8 mouse cellular contexts compared by ENCODE assay signal in genomic region chr2:18055016-18055928, GRCm38 (mm10). TPM values are rescaled to one million over a fixed set of nuclear protein-coding genes. Genes with fewer than 3 reads are reported as not detected.
DNase-seq lines count a peak whose midpoint lies in the region; ATAC-seq lines count a peak whose summit lies in the region.

Mllt10 (plus strand) TSS chr2:18055237.

- H3K27ac ChIP-seq in forebrain, embryonic 14.5 days (ENCODE audit: low read depth, low read length) = peak within 1 kb of the TSS; percentile 100

- no peak for DNase-seq in frontal cortex, adult 2 months (ENCODE audit: extremely low spot score in 1 of 2, low spot score in 1 of 2)
- DNase-seq in frontal cortex, postnatal 36 days (ENCODE audit: low spot score in 2 of 2) = no peak
- peak; percentile 66 for DNase-seq in adrenal gland, adult 2 months
- peak; percentile 64 for DNase-seq in forebrain, embryonic 14.5 days (ENCODE audit: low spot score)
- no peak for DNase-seq in left cerebral cortex, postnatal 25 days (ENCODE audit: low spot score in 2 of 2)
- DNase-seq in naive thymus-derived CD4-positive, alpha-beta T cell, adult 2 months (ENCODE audit: low read depth) = peak; percentile 29
- no peak for DNase-seq in cerebellum, adult 8-10 months

- 1% methylated on average over 20 of the region's 20 CpGs for WGBS in forebrain, embryonic 14.5 days

- no peaks in the 10 kb centered on the region for H3K36me3 ChIP-seq in forebrain, embryonic 14.5 days (ENCODE audit: control insufficient read depth, insufficient read depth, low read length)

- intact Hi-C loops in left cerebral cortex, postnatal 25 days (cut with DNase I) = loop anchor here (5.0 kb wide), 2 partner anchors 152 to 622 kb away; partner anchors contain the start of gene Bmi1

- ATAC-seq in forebrain, embryonic 14.5 days = no peak
- no peak for ATAC-seq in hematopoietic stem cell, adult 5-6 weeks (replicated peaks in 1 of 2; ENCODE audit: insufficient read depth in 1 of 2, low FRiP score in 2 of 2, low TSS enrichment in 1 of 2, low read depth in 1 of 2, poor library complexity in 2 of 2, severe bottlenecking in 2 of 2)

- H3K4me2 ChIP-seq in forebrain, embryonic 14.5 days (ENCODE audit: low read length) = peak within 1 kb of the TSS; percentile 98

- peak within 1 kb of the TSS; percentile 57 for H3K4me3 ChIP-seq in forebrain, embryonic 14.5 days (ENCODE audit: low read depth, low read length)

- H3K4me1 ChIP-seq in forebrain, embryonic 14.5 days (ENCODE audit: control insufficient read depth, insufficient read depth, low read length) = peaks cover 27% of the 10 kb centered on the region

- no peaks in the 10 kb centered on the region for H3K9me3 ChIP-seq in forebrain, embryonic 14.5 days (replicated peaks; ENCODE audit: control insufficient read depth, low read length)

- H3K27me3 ChIP-seq in forebrain, embryonic 14.5 days (replicated peaks; ENCODE audit: control insufficient read depth, insufficient read depth, low read length) = no peaks in the 10 kb centered on the region

- H3K9ac ChIP-seq in forebrain, embryonic 14.5 days (ENCODE audit: low read length) = peak within 1 kb of the TSS; percentile 98

RNA-seq across cellular contexts. Expression of gene Mllt10, which starts in this region (rescaled TPM):
- 40.7 and 44.6 TPM in 2 replicates for polyA plus RNA-seq in frontal cortex, adult 2 months (2012; rRNA removed)
- 10 to 100 TPM; 42.8 to 44.6 TPM for total RNA-seq in adrenal gland, adult 2 months (2021)
- 22.6 and 23.2 TPM in 2 replicates for polyA plus RNA-seq in adrenal gland, adult 2 months (2012; rRNA removed)
- 38.7 and 43.5 TPM in 2 replicates for polyA plus RNA-seq in forebrain, embryonic 14.5 days (2014; fragmentation: Nextera tagmentation; extraction: Ambion mirVana)
- total RNA-seq in hematopoietic stem cell, adult 5-6 weeks (2017) = 65.4 and 95.8 TPM in 2 replicates
- total RNA-seq in left cerebral cortex, postnatal 25 days (2021) = 10 to 100 TPM; 47.2 to 51.5 TPM

Comparison
In these comparisons a context has a peak if more than half of its experiments do, and no peak if none do; other contexts are left out.
1. DNase-seq: peak in adrenal gland, adult 2 months (single experiment), forebrain, embryonic 14.5 days (single experiment) and naive thymus-derived CD4-positive, alpha-beta T cell, adult 2 months (single experiment); none in frontal cortex, adult 2 months (0 of 2), frontal cortex, postnatal 36 days (0 of 2), left cerebral cortex, postnatal 25 days (0 of 2) and cerebellum, adult 8-10 months (single experiment).